Mouse (Mus musculus) embryonic facial prominence, embryonic 12.5 days (tissue): ENCODE measurements around the gene Ets1. TPM values are rescaled to one million over a fixed set of nuclear protein-coding genes. Genes with fewer than 3 reads are reported as not detected.

Experiments used
- polyA plus RNA-seq: library from polyadenylated mRNA; unstranded; fragments of >200 nt; fragmentation: Nextera tagmentation; extraction: Ambion mirVana; gene quantifications from 2 replicates; pipeline ENCODE4 v1.2.1, GENCODE M21; 2016

The Ets1 gene
- polyA plus RNA-seq, 1 experiment from 2014 or later, result 46.0 TPM

Other genes starting within 250 kb of the Ets1 start
- gene Fli1, start 93.4 kb upstream of the Ets1 start, polyA plus RNA-seq, result 39.2 and 40.9 TPM in 2 replicates